Mouse (Mus musculus): ENCODE data around the gene Dnajc8.

Gene Dnajc8

GRCm38 (mm10) chr4:132535406-132536121 is at the start of gene Dnajc8:
Dnajc8 (plus strand) TSS chr4:132535550.
- DNase-seq = peak; percentile 94 to 96

- DNase-seq = no peak
These were observed 46.8 kb upstream of the Dnajc8 start for GRCm38 (mm10) chr4:132488521-132488920.

GRCm38 (mm10) chr4:132488976-132489375 is 46.4 kb upstream of the Dnajc8 start:
- DNase-seq = no peak

GRCm38 (mm10) chr4:132490273-132491010 is 44.9 kb upstream of the Dnajc8 start:
- no peak for DNase-seq

- DNase-seq = no peak
These were observed 44.3 kb upstream of the Dnajc8 start for GRCm38 (mm10) chr4:132491057-132491456.

- peak; percentile 88 to 90 for DNase-seq
These were observed 43.6 kb upstream of the Dnajc8 start for GRCm38 (mm10) chr4:132491748-132492147.

GRCm38 (mm10) chr4:132492178-132493060 is 42.9 kb upstream of the Dnajc8 start:
- no peak for DNase-seq

GRCm38 (mm10) chr4:132494271-132494918 is 41.0 kb upstream of the Dnajc8 start:
- DNase-seq = no peak

GRCm38 (mm10) chr4:132501639-132502038 is 33.7 kb upstream of the Dnajc8 start:
- DNase-seq = no peak

GRCm38 (mm10) chr4:132503344-132503743 is 32.0 kb upstream of the Dnajc8 start:
- no peak for DNase-seq

GRCm38 (mm10) chr4:132505034-132505738 is 30.2 kb upstream of the Dnajc8 start:
- no peak for DNase-seq

GRCm38 (mm10) chr4:132505800-132506199 is 29.6 kb upstream of the Dnajc8 start:
- no peak for DNase-seq

- no peak for DNase-seq
These were observed 29.1 kb upstream of the Dnajc8 start for GRCm38 (mm10) chr4:132506250-132506649.

GRCm38 (mm10) chr4:132507210-132507609 is 28.1 kb upstream of the Dnajc8 start:
- peak in 1 of 2 experiments; percentile 25 for DNase-seq

GRCm38 (mm10) chr4:132509621-132510296 is 25.6 kb upstream of the Dnajc8 start:
- DNase-seq = peak; percentile 88 to 92

- DNase-seq = peak; percentile 97 to 98
These were observed 25.0 kb upstream of the Dnajc8 start, which contains the start of gene Sesn2 for GRCm38 (mm10) chr4:132510352-132510798. Sesn2 (minus strand) TSS chr4:132510501.

GRCm38 (mm10) chr4:132512080-132512479 is 23.3 kb upstream of the Dnajc8 start:
- no peak for DNase-seq

- DNase-seq = no peak
These were observed 21.7 kb upstream of the Dnajc8 start for GRCm38 (mm10) chr4:132513395-132514273.

GRCm38 (mm10) chr4:132514555-132515135 is 20.7 kb upstream of the Dnajc8 start:
- peak; percentile 79 to 89 for DNase-seq

All from kidney, adult 8-10 months (tissue).